Mouse (Mus musculus) liver, embryonic 16.5 days (tissue): ENCODE measurements around the gene Olfml3. TPM values are rescaled to one million over a fixed set of nuclear protein-coding genes. Genes with fewer than 3 reads are reported as not detected.
A peak's percentile ranks its signal among the peaks of the same experiment; 100 is the strongest.

Experiments
- ATAC-seq: fragments of 200-750 bp; cut with Nextera tagmentation; 2 replicates; pipeline ENCODE4 v1.8.0; 2017; ENCODE audit warnings: low read depth, mild to moderate bottlenecking, moderate number of reproducible peaks, moderate library complexity
- H3K27ac ChIP-seq: fragments of 300-500 bp; sonication (generic); 2 replicates; pipeline ENCODE4 v1.5.1; 2014; ENCODE audit warnings: mild to moderate bottlenecking, low read length
- H3K27me3 ChIP-seq: fragments of 300-500 bp; sonication (generic); 2 replicates; pipeline ENCODE4 v1.6.1; 2014; ENCODE audit warnings: low read depth, low read length, mixed read lengths; ENCODE audit not compliant: control insufficient read depth, insufficient read depth
- H3K36me3 ChIP-seq: fragments of 300-500 bp; sonication (generic); 2 replicates; pipeline ENCODE4 v1.6.1; 2014; ENCODE audit warnings: mild to moderate bottlenecking; ENCODE audit not compliant: control insufficient read depth, insufficient read depth
- H3K4me1 ChIP-seq: fragments of 300-500 bp; sonication (generic); 2 replicates; pipeline ENCODE4 v1.6.1; 2014; ENCODE audit warnings: low read depth, low read length, mixed read lengths; ENCODE audit not compliant: control insufficient read depth
- H3K4me2 ChIP-seq: fragments of 300-500 bp; sonication (generic); 2 replicates; pipeline ENCODE4 v1.6.1; 2014; ENCODE audit warnings: low read depth, low read length, mixed read lengths
- H3K4me3 ChIP-seq: fragments of 300-500 bp; sonication (generic); 2 replicates; pipeline ENCODE4 v1.5.1; 2014; ENCODE audit warnings: low read depth, mild to moderate bottlenecking, low read length
- H3K9ac ChIP-seq: fragments of 300-500 bp; sonication (generic); 2 replicates; pipeline ENCODE4 v1.6.1; 2014; ENCODE audit warnings: low read depth, low read length
- H3K9me3 ChIP-seq: fragments of 300-500 bp; sonication (generic); replicated peaks from 2 replicates; pipeline ENCODE4 v1.6.1; 2016; ENCODE audit warnings: low read length; ENCODE audit not compliant: control insufficient read depth
- WGBS: fragments of 180-500 bp; shearing (Covaris S2); extraction: QIAGEN DNeasy Blood & Tissue Kit; methylation state at CpG from one replicate; pipeline ENCODE4 v1.1.7; 2014; ENCODE audit not compliant: insufficient replicate concordance; 5-methylcytosine and 5-hydroxymethylcytosine counted together
- polyA plus RNA-seq: library from polyadenylated mRNA; unstranded; fragments of >200 nt; fragmentation: Nextera tagmentation; extraction: Ambion mirVana; gene quantifications from 2 replicates; pipeline ENCODE4 v1.2.1, GENCODE M21; 2015

Olfml3 gene
- polyA plus RNA-seq, 1 experiment from 2014 or later, result 2.0 TPM

DNA sequence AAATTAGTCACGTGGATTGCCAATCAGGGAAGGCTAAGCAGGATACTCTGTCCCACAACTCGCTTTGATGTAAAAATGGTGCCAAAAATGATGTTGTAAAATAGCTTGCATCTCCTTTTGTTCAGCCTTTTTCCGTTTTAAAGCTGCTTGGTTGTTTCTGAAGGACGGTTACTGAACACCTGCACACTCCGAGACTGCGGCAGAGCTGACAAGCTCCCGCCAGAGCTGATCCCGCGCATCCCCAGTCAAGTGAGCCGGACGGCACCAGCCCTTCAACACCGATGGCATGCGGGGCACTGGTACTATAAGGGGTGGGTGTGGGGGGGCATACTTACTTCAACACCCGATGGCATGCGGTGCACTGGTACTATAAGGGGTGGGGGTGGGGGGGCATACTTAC, 36.2 kb upstream of the Olfml3 start:
- H3K27ac ChIP-seq, result no peak overlapping the region
- peaks cover 5% of the 10 kb centered on the region for H3K4me1 ChIP-seq
- ATAC-seq, result no peak
- no peaks in the 10 kb centered on the region for H3K9me3 ChIP-seq
- H3K9ac ChIP-seq, result no peak overlapping the region
- WGBS, result 84% methylated on average over 15 of the region's 15 CpGs
- H3K36me3 ChIP-seq, result peaks cover 65% of the 10 kb centered on the region
- no peak overlapping the region for H3K4me2 ChIP-seq
- H3K4me3 ChIP-seq, result no peak overlapping the region
- H3K27me3 ChIP-seq, result no peaks in the 10 kb centered on the region

DNA sequence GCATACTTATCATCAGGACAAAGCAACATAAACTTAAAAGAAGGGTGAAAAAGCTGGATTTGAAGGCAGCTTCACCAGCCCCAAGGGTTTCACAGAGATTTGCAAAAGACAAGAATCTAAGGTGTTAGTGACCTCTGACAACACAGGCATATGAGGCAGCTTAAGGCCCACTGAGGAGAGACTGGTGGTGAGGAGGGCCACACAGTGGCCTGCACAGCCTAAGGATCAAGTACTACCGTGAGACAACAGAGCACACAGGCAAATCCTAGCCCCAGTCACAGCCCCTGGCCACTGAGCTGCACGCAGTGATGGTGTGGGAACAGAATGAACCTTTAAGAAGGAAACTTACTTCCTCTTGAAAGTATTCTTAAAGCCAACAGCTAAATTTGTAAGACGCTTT, 35.7 kb upstream of the Olfml3 start:
- ATAC-seq, result no peak
- Histone ChIP-seq H3K4me3 (no peak overlapping the region), H3K9ac (no peak overlapping the region), H3K4me1 (peaks cover 3% of the 10 kb centered on the region), H3K27me3 (no peaks in the 10 kb centered on the region), H3K36me3 (peaks cover 69% of the 10 kb centered on the region), H3K27ac (0 out of 2 replicates have a peak overlapping the region, but pooled peaks have one; percentile 8), H3K4me2 (no peak overlapping the region), H3K9me3 (no peaks in the 10 kb centered on the region)
- WGBS, result 72% methylated on average over 3 of the region's 3 CpGs

DNA sequence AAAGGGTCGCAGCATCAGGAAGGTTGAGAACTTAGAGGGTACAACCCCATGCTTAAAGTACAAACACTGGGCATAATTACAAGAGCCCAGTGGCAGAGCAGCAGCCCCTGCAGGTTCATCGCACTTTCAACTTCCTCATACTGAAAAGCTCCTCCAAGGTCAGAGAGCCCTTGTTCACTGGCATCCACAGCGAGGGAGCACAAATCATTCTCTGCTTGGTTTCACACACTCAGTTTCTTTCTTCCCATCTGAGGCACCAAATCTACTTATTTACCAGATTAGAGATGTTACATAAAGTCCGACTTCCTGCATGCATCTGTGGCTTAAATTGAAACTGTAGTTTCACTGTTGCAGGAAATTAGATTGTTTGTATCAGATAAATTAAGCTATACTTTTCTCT, 35.0 kb upstream of the Olfml3 start:
- Histone ChIP-seq H3K4me2 (no peak overlapping the region), H3K36me3 (peaks cover 71% of the 10 kb centered on the region), H3K4me1 (peaks cover 2% of the 10 kb centered on the region), H3K9ac (no peak overlapping the region), H3K27ac (no peak overlapping the region), H3K4me3 (no peak overlapping the region), H3K9me3 (no peaks in the 10 kb centered on the region), H3K27me3 (no peaks in the 10 kb centered on the region)
- 54% methylated on average over 4 of the region's 4 CpGs for WGBS
- ATAC-seq, result no peak

DNA sequence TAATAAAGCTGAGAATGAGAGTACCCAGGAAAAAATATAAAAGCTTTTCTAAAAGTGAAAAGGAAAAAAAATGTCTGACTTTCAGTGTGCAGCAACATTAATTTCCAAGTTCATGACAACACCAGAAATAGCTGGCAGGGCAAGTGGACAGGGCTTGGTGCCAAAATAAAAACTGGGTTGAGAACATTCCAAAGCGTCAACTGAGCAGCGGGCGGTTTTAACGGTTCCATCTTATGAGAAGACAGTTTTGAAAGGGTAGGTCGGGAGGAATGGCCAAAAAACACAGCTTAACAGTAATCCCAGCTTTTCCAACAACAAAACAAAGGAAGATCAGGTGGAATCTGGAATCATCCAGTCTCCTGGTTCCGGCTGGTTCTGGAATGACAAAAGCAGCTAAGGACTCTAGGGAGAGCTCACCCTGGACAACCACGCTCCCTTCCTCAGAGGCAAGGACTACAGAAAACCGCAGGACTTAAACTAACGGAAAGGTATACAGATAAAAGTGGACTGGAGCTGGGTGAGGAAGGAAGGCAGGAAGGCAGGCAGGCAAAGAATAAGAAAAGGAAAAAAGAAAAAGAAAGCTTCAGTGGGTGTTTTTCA, 33.8 kb upstream of the Olfml3 start:
- H3K4me3 ChIP-seq, result no peak overlapping the region
- 70% methylated on average over 9 of the region's 9 CpGs for WGBS
- no peak overlapping the region for H3K4me2 ChIP-seq
- H3K27me3 ChIP-seq, result no peaks in the 10 kb centered on the region
- no peak overlapping the region for H3K27ac ChIP-seq
- ATAC-seq, result no peak
- H3K36me3 ChIP-seq, result peaks cover 67% of the 10 kb centered on the region
- H3K4me1 ChIP-seq, result peaks cover 2% of the 10 kb centered on the region
- no peak overlapping the region for H3K9ac ChIP-seq
- H3K9me3 ChIP-seq, result no peaks in the 10 kb centered on the region

DNA sequence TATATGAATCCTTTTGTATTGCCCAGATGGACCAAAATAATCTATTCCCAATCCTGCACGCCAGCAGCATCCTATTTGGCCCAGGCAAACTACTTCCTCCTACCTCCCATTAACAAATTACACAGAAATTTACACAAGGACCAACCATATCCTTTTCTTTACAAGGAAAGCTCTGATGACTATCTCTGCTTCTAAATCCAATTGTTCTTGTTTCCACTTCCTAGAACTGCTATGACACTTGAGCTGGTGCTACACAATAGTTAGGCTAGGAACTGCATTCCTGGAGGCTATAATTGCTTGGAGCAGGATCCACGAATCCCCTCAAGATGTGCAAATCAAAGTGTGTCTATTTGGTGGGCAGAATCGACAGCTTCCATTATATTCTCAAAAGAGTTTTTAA, 29.0 kb upstream of the Olfml3 start:
- peaks cover 77% of the 10 kb centered on the region for H3K36me3 ChIP-seq
- H3K27ac ChIP-seq, result no peak overlapping the region
- no peak overlapping the region for H3K4me3 ChIP-seq
- no peak for ATAC-seq
- H3K4me1 ChIP-seq, result no peaks in the 10 kb centered on the region
- H3K4me2 ChIP-seq, result no peak overlapping the region
- no peaks in the 10 kb centered on the region for H3K9me3 ChIP-seq
- no peak overlapping the region for H3K9ac ChIP-seq
- no peaks in the 10 kb centered on the region for H3K27me3 ChIP-seq
- 79% methylated on average over 3 of the region's 3 CpGs for WGBS

DNA sequence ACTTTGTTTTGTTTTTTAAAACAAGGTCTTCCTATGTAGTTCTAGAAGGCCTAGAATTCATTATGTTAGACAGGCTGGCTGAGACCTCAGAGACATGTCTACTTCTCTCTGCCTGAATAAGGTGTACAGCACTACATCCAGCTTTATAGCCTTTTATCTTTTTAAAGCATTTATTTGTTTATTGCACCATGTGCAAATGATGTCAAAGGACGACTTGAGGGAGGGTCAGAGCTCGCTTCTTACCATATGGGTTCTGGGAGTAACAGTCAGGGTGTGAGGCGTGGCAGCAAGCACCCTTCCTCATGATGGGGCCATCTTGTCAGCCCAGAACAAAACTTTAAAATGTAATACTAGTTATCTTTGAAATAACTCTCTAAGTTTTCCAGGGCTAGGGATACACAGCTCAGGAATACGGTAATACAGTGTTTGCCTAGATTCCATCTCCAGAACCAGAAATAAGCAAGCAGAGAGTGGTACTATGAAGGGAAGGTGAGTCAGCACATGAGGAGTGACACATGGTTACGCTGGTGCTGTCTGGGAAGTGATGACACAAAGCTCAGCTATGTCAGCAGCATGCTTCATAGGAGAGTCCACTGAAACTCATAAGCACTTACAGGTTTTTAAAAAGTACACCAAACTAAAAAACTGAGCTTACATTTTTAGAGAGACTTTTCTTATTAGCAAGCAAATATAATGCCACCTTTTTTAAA, 21.6 kb upstream of the Olfml3 start:
- ATAC-seq, result no peak
- Histone ChIP-seq H3K27ac (no peak overlapping the region), H3K4me3 (no peak overlapping the region), H3K4me1 (no peaks in the 10 kb centered on the region), H3K9me3 (no peaks in the 10 kb centered on the region), H3K27me3 (no peaks in the 10 kb centered on the region), H3K4me2 (no peak overlapping the region), H3K36me3 (peaks cover 87% of the 10 kb centered on the region), H3K9ac (no peak overlapping the region)
- WGBS, result 83% methylated on average over 5 of the region's 5 CpGs

DNA sequence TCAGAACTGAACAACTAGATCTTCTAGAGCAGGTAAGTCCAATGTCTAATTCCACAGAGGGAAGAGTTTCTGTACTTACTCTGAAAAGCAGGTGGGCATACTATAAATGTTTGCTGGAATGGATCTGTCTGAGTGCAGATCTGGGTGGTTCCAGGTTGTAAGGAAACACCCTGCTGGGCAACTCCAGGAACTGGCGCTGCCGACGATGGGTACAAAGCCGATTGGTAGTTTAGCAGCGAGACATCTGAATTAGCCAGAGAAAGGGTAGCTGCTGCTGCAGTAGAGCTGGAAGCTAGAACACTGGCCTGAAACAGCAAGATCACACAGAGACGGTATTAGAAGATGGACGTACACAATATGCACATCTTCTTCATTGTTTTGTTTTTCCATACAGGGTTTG, 20.7 kb upstream of the Olfml3 start:
- Histone ChIP-seq H3K27ac (no peak overlapping the region), H3K4me3 (no peak overlapping the region), H3K27me3 (no peaks in the 10 kb centered on the region), H3K9ac (no peak overlapping the region), H3K4me1 (no peaks in the 10 kb centered on the region), H3K4me2 (no peak overlapping the region), H3K36me3 (peaks cover 87% of the 10 kb centered on the region), H3K9me3 (no peaks in the 10 kb centered on the region)
- ATAC-seq, result no peak
- WGBS, result 90% methylated on average over 7 of the region's 7 CpGs

DNA sequence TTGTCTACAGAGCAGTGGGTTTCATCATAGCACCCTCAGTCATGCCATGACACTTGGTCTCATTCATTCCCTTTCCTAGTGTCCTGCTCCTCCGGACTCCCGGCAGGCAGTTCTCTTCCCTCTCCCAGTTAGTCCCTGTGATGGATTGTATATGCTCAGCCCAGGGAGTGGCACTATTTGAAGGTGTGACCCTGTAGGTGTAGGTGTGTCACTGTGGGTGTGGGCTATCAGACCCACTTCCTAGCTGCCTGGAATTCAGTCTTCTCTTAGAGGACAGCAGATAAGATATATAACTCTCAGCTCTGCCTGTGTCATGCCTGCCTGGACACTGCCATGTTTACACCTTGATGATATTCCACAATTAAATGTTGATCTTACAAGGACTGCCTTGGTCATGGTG, 19.1 kb upstream of the Olfml3 start:
- H3K4me2 ChIP-seq, result no peak overlapping the region
- ATAC-seq, result no peak
- H3K27me3 ChIP-seq, result no peaks in the 10 kb centered on the region
- H3K9ac ChIP-seq, result no peak overlapping the region
- H3K27ac ChIP-seq, result no peak overlapping the region
- no peaks in the 10 kb centered on the region for H3K9me3 ChIP-seq
- 93% methylated on average over 2 of the region's 2 CpGs for WGBS
- H3K4me1 ChIP-seq, result no peaks in the 10 kb centered on the region
- peaks cover 87% of the 10 kb centered on the region for H3K36me3 ChIP-seq
- H3K4me3 ChIP-seq, result no peak overlapping the region

DNA sequence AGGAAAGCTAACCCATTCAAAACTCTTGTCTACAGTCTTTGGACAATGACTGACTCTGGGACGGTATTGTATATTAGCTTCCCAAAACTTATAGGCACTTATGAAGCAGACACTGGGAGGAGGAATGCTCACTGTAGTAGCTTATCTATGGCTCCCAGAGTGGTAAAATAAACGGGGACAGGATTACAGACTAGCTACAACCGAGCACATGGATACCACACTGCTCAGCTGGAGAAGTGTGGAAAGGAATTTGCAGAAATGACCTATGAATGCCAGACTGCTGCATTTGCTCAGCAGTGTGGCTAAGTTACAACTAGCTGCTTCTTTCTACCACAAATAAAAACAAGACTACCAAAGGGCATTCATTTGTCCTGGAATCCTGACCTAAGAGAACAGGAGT, 17.6 kb upstream of the Olfml3 start:
- Histone ChIP-seq H3K9me3 (no peaks in the 10 kb centered on the region), H3K4me2 (no peak overlapping the region), H3K4me3 (no peak overlapping the region), H3K27me3 (no peaks in the 10 kb centered on the region), H3K9ac (no peak overlapping the region), H3K27ac (no peak overlapping the region), H3K4me1 (no peaks in the 10 kb centered on the region), H3K36me3 (peaks cover 89% of the 10 kb centered on the region)
- 36% methylated on average over 3 of the region's 3 CpGs for WGBS
- no peak for ATAC-seq
